Mouse (Mus musculus) skeletal muscle tissue, adult 2 months (tissue): Measurements from ENCODE around the gene Traf3.

Experiments used
- DNase-seq: peaks from one replicate; pipeline ENCODE4 v3.0.0-alpha.2; 2012; ENCODE audit warnings: low read depth, low spot score

The Traf3 gene

GRCm38 (mm10) chr12:111203076-111203475, 36.9 kb downstream of the Traf3 start:
- no peak for DNase-seq

DNA sequence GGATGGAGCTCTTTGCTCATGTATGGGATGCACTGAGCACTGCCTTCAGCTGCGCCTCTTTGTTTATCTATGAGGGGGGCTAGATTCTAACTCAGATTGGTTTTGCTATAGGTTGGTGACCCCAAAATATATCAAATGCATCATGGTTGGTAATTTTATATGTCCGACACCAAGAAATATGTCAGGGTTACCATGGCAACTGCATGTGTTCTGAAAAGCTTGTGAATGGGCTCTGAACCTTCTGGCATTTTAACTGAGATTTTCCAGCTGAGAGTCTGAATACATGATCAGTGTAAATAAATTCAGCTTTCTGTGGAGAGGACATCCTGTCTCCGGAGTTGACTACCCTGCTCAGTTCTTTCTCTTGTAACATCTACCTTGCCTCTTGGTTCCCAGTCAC, 37.8 kb downstream of the Traf3 start:
- DNase-seq: no peak

GRCm38 (mm10) chr12:111207641-111208040, 41.5 kb downstream of the Traf3 start:
- no peak for DNase-seq

GRCm38 (mm10) chr12:111211729-111212128, 45.6 kb downstream of the Traf3 start:
- no peak for DNase-seq

- no peak for DNase-seq
Observed at GRCm38 (mm10) chr12:111218867-111219266, 52.7 kb downstream of the Traf3 start.

- DNase-seq: no peak
Observed at GRCm38 (mm10) chr12:111225197-111225780, 59.1 kb downstream of the Traf3 start.

DNA sequence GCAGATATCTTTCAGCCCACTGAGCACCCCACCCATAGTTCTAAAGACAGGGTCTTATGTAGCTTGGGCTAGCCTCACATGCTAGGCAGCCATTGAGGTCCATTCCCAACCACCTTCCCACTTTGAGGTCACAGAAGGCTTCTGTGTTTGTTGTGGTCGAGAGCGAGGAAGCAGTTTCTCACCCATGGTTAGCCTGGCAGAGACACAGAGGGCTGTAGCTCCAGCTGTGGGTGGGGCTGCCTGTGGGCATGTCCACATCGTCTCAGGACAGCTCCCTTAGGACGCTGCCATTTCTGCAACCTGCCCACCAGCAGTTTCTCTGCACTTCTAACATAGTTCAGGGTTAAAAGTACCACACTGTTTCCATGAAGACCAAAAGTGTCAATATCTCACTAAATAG, 61.2 kb downstream of the Traf3 start:
- no peak for DNase-seq

DNA sequence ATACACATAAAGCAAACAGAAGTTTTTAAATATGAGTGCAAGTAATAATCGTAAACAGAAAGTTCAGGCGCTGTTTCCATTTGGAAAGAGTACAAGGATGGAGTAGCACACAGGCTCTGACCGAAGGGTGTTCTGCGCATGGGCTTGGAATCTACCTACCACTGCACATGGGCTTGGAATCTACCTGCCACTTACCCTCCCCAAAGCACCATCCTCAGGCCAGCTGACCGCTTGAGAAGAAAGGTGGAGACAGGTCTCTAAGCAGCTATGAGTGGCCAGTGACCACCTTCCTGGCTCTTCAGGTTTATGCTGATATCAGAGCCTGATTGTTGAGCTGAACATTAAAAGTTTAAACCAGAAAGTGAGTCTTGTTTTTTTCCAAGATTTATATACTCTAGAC, 62.3 kb downstream of the Traf3 start:
- no peak for DNase-seq

GRCm38 (mm10) chr12:111230793-111231192, 64.6 kb downstream of the Traf3 start:
- DNase-seq: no peak

- no peak for DNase-seq
Observed at GRCm38 (mm10) chr12:111233798-111234197, 67.6 kb downstream of the Traf3 start.

- peak; percentile 26 for DNase-seq
Observed at GRCm38 (mm10) chr12:111234383-111234782, 68.2 kb downstream of the Traf3 start.

DNA sequence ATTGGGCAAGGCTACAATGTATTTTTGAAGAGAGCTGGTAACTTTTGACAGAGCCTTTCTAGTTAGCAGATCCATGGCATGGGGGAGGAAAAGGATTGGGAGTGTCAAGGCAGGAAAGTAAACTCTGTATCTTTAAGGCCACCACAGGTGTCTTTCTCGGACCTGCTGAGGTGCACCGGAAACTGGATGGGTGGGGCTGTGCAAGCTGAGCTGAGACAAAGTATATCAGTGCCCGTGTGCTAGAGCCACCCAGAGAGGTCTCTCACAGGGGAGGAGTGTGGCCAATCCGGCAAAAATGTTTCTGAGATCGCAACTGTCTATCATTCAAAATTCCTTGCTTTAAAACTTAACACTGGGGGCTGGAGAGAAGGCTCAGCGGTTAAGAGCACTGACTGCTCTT, 69.5 kb downstream of the Traf3 start:
- no peak for DNase-seq

DNA sequence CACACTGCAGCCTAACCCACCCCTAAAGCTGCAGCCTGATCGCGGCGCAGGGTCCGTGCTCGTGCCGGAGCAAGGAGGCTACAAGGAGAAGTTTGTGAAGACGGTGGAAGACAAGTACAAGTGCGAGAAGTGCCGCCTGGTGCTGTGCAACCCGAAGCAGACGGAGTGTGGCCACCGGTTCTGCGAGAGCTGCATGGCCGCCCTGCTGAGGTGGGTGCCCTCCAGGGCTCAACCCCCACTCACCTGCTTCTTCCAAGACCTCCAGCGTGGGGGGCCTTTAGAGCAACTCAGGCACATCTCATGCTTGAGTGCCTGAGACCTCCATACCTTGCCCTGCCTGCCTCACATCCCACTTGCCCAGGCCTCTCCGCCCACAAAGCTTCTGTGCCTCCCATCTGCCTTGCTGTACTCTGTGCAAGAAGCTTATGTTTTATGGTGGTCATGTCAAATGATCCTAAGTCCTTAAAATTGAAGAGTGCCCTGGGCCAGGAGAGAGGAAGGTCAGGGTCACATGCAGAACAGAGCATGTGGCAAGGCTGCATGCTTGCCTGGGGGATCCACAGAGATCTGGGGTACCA, 71.5 kb downstream of the Traf3 start:
- DNase-seq: no peak

- DNase-seq: no peak
Observed at GRCm38 (mm10) chr12:111238345-111238744, 72.2 kb downstream of the Traf3 start.

DNA sequence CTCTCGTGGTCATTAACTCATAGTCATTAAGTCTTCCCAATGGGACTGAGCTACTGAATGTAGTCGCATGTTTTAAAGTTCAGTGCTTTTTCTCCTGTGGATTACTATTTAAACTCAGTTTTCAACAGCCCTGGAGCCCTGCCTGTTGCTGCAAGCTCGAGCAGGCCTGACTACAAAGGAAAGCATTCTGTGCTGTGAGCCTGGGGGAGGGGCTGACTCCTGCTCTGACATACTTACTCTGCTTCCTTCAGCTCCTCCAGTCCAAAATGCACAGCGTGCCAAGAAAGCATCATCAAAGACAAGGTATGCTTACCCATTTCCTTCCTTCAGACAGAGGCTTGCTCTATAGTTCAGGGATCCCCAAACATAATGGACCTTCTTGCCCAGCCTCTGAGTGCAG, 72.6 kb downstream of the Traf3 start:
- DNase-seq: no peak

DNA sequence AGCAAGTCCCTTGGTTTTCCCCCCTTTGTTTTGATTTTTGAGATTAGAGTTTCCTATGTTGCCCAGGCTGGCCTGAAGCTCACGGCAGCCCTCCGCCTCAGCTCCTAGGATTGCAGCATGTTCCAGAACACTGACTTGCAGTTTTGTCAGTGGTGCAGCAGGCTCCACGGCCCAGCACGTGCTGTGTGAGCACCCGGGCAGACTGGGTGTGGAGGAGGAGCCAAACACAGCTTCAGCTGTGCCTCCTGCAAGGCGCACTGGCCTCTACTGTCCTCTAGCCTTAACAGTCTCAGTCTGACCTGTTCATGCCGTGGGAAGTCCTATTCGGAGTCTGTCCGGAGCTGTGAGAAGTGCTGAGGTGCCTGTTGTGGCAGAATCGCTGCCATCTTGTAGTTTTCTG, 73.8 kb downstream of the Traf3 start:
- no peak for DNase-seq

- DNase-seq: no peak
Observed at GRCm38 (mm10) chr12:111241916-111242315, 75.7 kb downstream of the Traf3 start.

- no peak for DNase-seq
Observed at GRCm38 (mm10) chr12:111242346-111242745, 76.2 kb downstream of the Traf3 start.

GRCm38 (mm10) chr12:111243733-111244132, 77.6 kb downstream of the Traf3 start:
- DNase-seq: no peak

GRCm38 (mm10) chr12:111245070-111245469, 78.9 kb downstream of the Traf3 start:
- no peak for DNase-seq

DNA sequence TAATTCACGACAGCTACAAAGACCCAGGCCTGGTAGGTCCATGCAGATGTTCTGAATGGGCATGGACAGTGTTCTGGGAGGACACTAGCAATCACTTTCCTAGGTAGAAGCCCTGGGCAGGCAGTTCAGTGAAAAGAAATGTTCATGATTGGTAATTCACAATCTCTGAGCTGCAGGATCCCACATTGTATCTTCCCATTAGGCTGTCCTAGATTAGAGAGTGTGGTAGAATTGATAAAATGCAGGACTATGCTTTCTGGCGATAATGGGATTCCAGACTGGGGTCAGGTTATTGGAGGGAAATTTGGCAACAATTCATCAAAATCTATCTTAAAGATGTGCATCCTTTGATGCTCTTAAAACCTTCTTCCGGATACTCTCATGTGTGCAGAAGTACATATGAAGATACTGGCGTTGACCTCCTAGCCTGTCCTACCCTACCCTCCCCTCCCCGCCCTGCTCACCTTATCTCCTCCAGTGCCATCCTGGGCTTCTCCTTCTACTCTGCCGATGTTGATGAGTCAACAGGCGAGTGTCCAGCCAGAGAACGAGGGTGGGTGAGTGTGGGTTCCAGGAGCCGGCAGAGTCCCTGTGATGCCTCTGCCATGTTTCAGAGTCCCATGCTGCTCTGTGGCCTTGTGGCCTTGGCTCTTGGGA, 80.8 kb downstream of the Traf3 start:
- no peak for DNase-seq

- no peak for DNase-seq
Observed at GRCm38 (mm10) chr12:111249095-111249494, 82.9 kb downstream of the Traf3 start.

GRCm38 (mm10) chr12:111250116-111250515, 83.9 kb downstream of the Traf3 start:
- DNase-seq: no peak
